Mouse (Mus musculus): ENCODE results near the gene Gprc5b. TPM values are rescaled to one million over a fixed set of nuclear protein-coding genes. Genes with fewer than 3 reads are reported as not detected.
A peak's percentile ranks its signal among the peaks of the same experiment; 100 is the strongest.

Gprc5b gene
- polyA plus RNA-seq (2015; fragmentation: Nextera tagmentation; extraction: Ambion mirVana), result 6.8 and 8.0 TPM in 2 replicates

DNA sequence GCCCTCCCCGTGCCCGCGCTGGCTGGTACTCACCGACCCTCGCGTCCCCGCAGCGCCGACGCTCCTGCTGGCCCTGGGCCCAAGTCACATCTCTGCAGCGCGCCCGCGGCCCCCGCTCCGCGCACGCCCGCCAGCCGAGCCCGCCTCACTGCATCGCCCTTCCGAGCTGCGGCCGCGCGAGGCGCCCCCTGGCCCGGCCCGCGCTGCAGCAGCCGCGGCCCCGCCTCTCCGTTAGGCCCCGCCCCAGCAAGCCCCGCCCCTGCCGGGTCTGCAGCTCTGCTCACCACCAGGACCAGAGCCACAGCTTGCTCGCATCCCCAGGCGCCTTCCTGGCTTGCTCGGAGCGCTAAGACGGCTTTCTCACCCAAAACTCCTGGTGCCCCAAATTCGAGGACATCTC is at the start of gene Gprc5b:
Gprc5b (minus strand) TSS at position 205 of the 400 bp plus-strand sequence.
- Histone ChIP-seq H3K4me2 (replicated peaks) (peak within 1 kb of the TSS; percentile 94), H3K27ac (0 out of 2 replicates have a peak within 1 kb of the TSS, but pooled peaks have one; percentile 15), H3K36me3 (no peaks in the 10 kb centered on the region), H3K27me3 (no peaks in the 10 kb centered on the region), H3K4me1 (peaks cover 37% of the 10 kb centered on the region), H3K4me3 (peak within 1 kb of the TSS; percentile 67), H3K9me3 (no peaks in the 10 kb centered on the region), H3K9ac (peak within 1 kb of the TSS; percentile 79)
- ATAC-seq (ENCODE audit: low FRiP score, low read depth), result peak; percentile 93
- under 1% methylated on average over 44 of the region's 44 CpGs for WGBS

DNA sequence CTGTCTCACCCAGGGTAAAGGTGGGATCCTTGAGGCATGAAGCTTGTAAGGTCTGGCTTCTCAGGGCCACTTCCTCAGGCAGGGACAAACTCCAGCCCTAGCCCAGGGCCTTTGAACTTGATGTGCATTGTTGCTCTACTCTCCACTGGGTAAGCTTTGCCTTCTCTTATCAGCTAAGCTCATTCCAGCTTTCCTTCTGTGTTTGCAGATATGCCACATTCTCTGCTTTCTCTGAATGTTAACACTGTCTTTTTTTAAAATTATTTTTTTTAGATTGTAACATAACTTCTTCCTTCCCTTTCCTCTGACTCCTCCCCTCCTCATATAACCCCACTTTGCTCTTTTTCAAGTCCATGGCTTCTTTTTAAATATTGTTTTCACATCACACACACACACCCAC is 46.5 kb upstream of the Gprc5b start:
- Histone ChIP-seq H3K9ac (no peak overlapping the region), H3K9me3 (0 out of 2 replicates have a peak, but pooled peaks cover 2% of the 10 kb centered on the region), H3K4me1 (no peaks in the 10 kb centered on the region), H3K4me3 (no peak overlapping the region), H3K27ac (no peak overlapping the region), H3K27me3 (no peaks in the 10 kb centered on the region), H3K4me2 (replicated peaks) (no peak overlapping the region), H3K36me3 (no peaks in the 10 kb centered on the region)
- ATAC-seq (ENCODE audit: low FRiP score, low read depth), result no peak

- no peak for ATAC-seq (ENCODE audit: low FRiP score, low read depth)
- no peak overlapping the region for H3K4me2 ChIP-seq (replicated peaks)
- H3K4me1 ChIP-seq, result no peaks in the 10 kb centered on the region
- no peak overlapping the region for H3K4me3 ChIP-seq
- no peak overlapping the region for H3K27ac ChIP-seq
- no peaks in the 10 kb centered on the region for H3K27me3 ChIP-seq
- H3K9me3 ChIP-seq, result 0 out of 2 replicates have a peak, but pooled peaks cover 5% of the 10 kb centered on the region
- H3K9ac ChIP-seq, result no peak overlapping the region
- H3K36me3 ChIP-seq, result no peaks in the 10 kb centered on the region
Observed at GRCm38 (mm10) chr7:119037581-119037980, 42.6 kb upstream of the Gprc5b start.

- no peak for ATAC-seq (ENCODE audit: low FRiP score, low read depth)
- 52% methylated on average over 15 of the region's 15 CpGs for WGBS
- H3K9me3 ChIP-seq, result 0 out of 2 replicates have a peak, but pooled peaks cover 5% of the 10 kb centered on the region
- no peaks in the 10 kb centered on the region for H3K27me3 ChIP-seq
- H3K4me2 ChIP-seq (replicated peaks), result no peak overlapping the region
- H3K27ac ChIP-seq, result no peak overlapping the region
- no peaks in the 10 kb centered on the region for H3K4me1 ChIP-seq
- H3K36me3 ChIP-seq, result no peaks in the 10 kb centered on the region
- no peak overlapping the region for H3K4me3 ChIP-seq
- H3K9ac ChIP-seq, result no peak overlapping the region
Observed at GRCm38 (mm10) chr7:119034243-119034961, 39.4 kb upstream of the Gprc5b start.

DNA sequence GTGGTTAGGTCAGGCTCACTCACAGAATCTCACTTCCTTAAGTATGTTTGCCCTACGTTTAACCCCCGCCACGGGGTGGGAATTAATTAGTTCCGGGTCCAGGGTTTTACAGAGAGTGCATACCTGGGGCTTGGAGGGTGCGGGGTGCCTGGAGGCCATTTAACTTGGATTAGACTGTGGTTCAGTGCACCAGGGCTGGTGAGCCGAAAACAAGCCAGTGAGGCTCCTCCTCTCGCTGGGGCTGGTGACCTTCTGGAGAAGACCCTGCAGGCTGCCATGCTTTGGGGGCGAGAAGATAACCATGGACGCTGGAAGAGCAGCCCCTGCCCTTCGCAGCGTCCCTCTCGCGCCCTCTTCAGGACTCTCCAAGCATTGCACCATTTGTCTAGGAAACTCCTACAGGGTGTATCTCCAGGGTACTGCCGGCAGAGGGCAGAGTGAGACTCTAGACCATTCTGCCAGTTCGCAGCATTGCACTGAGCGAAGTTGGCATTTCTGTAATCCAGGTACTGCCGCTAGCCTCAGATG is 28.4 kb upstream of the Gprc5b start:
- no peak overlapping the region for H3K4me3 ChIP-seq
- no peak overlapping the region for H3K4me2 ChIP-seq (replicated peaks)
- no peak overlapping the region for H3K27ac ChIP-seq
- no peaks in the 10 kb centered on the region for H3K27me3 ChIP-seq
- 25% methylated on average over 17 of the region's 17 CpGs for WGBS
- H3K9ac ChIP-seq, result no peak overlapping the region
- no peaks in the 10 kb centered on the region for H3K9me3 ChIP-seq
- H3K36me3 ChIP-seq, result no peaks in the 10 kb centered on the region
- peaks cover 5% of the 10 kb centered on the region; the same call in 1 of the 2 replicates for H3K4me1 ChIP-seq
- no peak for ATAC-seq (ENCODE audit: low FRiP score, low read depth)

DNA sequence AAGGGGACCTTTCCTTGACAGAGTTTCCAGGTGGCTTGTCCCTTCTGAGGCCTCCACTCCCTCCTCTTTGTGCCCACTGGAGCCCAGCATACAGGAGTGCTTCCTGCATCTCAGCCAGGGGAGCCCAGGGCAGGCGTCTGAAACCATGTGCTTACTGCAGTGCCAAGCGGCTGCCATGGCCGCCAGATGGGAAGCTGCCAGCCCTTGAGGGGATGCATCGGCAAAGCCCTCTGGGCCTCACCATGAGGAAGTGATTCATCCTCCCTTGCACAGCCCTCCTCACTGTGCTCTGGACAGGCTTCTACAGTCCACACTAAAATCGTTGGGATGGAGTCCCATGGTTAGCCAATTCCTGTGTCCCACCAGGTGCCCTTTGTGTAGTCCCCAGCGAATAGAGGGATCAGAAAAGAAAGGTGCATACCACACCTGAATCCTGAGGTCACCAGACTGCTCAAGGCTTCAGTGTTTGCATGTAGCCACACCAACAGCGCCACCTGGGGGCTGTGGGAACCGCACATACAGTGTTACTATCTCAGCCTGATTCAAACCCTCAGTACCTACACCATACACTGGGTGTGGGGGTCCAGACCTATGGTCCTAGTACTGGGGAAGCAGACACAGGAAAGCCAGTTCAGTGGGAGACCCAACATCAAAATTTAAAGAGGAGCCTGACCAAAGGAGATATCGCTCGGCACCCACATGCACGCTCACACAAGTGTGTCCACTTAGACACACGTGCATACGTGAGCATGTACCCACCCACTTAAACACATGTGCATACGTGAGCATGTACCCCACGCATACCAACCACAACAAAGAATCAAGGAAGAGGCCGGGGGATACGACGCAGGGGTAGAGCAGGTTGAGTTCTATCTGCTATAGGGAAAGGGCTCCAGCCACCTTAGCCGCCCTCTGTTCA is 27.5 kb upstream of the Gprc5b start:
- H3K36me3 ChIP-seq, result no peaks in the 10 kb centered on the region
- H3K27ac ChIP-seq, result no peak overlapping the region
- H3K4me2 ChIP-seq (replicated peaks), result no peak overlapping the region
- no peaks in the 10 kb centered on the region for H3K9me3 ChIP-seq
- 0 out of 2 replicates have a peak, but pooled peaks have one; percentile 21 for ATAC-seq (ENCODE audit: low FRiP score, low read depth)
- H3K27me3 ChIP-seq, result no peaks in the 10 kb centered on the region
- 75% methylated on average over 19 of the region's 19 CpGs for WGBS
- peaks cover 5% of the 10 kb centered on the region; the same call in 1 of the 2 replicates for H3K4me1 ChIP-seq
- no peak overlapping the region for H3K9ac ChIP-seq
- H3K4me3 ChIP-seq, result no peak overlapping the region

GRCm38 (mm10) chr7:119019537-119019936 is 24.5 kb upstream of the Gprc5b start:
- 19% methylated on average over 4 of the region's 4 CpGs for WGBS
- Histone ChIP-seq H3K36me3 (no peaks in the 10 kb centered on the region), H3K27ac (no peak overlapping the region), H3K9me3 (no peaks in the 10 kb centered on the region), H3K4me2 (replicated peaks) (no peak overlapping the region), H3K27me3 (no peaks in the 10 kb centered on the region), H3K4me1 (peaks cover 5% of the 10 kb centered on the region; the same call in 1 of the 2 replicates), H3K9ac (no peak overlapping the region), H3K4me3 (no peak overlapping the region)
- no peak for ATAC-seq (ENCODE audit: low FRiP score, low read depth)

GRCm38 (mm10) chr7:119015736-119016135 is 20.7 kb upstream of the Gprc5b start:
- no peak for ATAC-seq (ENCODE audit: low FRiP score, low read depth)
- no peak overlapping the region for H3K4me3 ChIP-seq
- WGBS, result 0% methylated on average over 3 of the region's 3 CpGs

DNA sequence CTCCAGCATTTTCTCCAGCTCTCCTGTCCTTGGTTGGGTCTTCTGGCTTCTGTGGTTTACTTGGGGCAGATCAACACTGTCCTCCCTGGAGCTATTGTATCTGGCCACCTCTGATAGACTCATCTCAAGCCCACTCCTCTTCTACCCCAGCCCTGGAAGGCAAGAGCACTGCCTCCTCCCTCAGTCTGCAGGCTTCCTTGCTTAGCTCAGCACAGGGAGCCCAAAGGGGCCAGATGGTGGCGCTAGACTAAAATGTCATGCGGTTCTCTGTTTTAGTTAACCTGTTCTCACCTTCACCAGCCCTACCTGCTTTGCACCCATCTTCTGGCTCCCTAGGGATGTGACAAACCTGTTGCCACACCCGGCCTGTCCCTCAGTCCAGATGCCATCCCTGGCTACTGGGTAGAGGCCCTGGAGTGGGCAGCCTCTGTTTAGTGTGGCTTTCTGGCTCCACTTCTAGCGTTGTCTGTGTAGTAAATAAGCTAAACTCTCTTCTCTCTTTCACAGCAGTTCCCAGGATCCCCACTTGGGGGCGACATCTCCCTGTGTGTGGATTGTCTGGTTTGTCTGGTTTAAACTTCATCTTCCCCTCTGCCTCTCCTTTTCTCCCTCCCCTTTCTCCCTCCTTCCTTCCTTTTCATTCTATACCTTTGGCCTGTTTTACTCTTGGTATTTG is 16.0 kb upstream of the Gprc5b start:
- no peak overlapping the region for H3K9ac ChIP-seq
- no peak overlapping the region for H3K4me3 ChIP-seq
- no peak overlapping the region for H3K4me2 ChIP-seq (replicated peaks)
- 14% methylated on average over 5 of the region's 5 CpGs for WGBS
- no peak overlapping the region for H3K27ac ChIP-seq
- no peak for ATAC-seq (ENCODE audit: low FRiP score, low read depth)
- no peaks in the 10 kb centered on the region for H3K36me3 ChIP-seq
- H3K4me1 ChIP-seq, result no peaks in the 10 kb centered on the region
- H3K9me3 ChIP-seq, result no peaks in the 10 kb centered on the region
- no peaks in the 10 kb centered on the region for H3K27me3 ChIP-seq

More at GRCm38 (mm10) chr7:119015736-119016135, 20.7 kb upstream of the Gprc5b start:
- H3K27ac ChIP-seq, result no peak overlapping the region
- H3K9me3 ChIP-seq, result no peaks in the 10 kb centered on the region
- H3K36me3 ChIP-seq, result no peaks in the 10 kb centered on the region
- no peak overlapping the region for H3K9ac ChIP-seq
- H3K27me3 ChIP-seq, result no peaks in the 10 kb centered on the region
- H3K4me1 ChIP-seq, result no peaks in the 10 kb centered on the region
- H3K4me2 ChIP-seq (replicated peaks), result no peak overlapping the region

GRCm38 (mm10) chr7:119002501-119002900 is 7.5 kb upstream of the Gprc5b start:
- ATAC-seq (ENCODE audit: low FRiP score, low read depth), result no peak
- Histone ChIP-seq H3K36me3 (no peaks in the 10 kb centered on the region), H3K4me1 (no peaks in the 10 kb centered on the region), H3K9ac (no peak overlapping the region), H3K27ac (no peak overlapping the region), H3K4me3 (no peak overlapping the region), H3K4me2 (replicated peaks) (no peak overlapping the region), H3K9me3 (no peaks in the 10 kb centered on the region), H3K27me3 (no peaks in the 10 kb centered on the region)
- WGBS, result 49% methylated on average over 2 of the region's 2 CpGs

- 81% methylated on average over 2 of the region's 2 CpGs for WGBS
- Histone ChIP-seq H3K27ac (no peak overlapping the region), H3K27me3 (no peaks in the 10 kb centered on the region), H3K9me3 (no peaks in the 10 kb centered on the region), H3K4me2 (replicated peaks) (no peak overlapping the region), H3K4me3 (no peak overlapping the region), H3K36me3 (no peaks in the 10 kb centered on the region), H3K9ac (no peak overlapping the region), H3K4me1 (no peaks in the 10 kb centered on the region)
- ATAC-seq (ENCODE audit: low FRiP score, low read depth), result no peak
Observed at GRCm38 (mm10) chr7:119001965-119002364, 7.0 kb upstream of the Gprc5b start.

All from limb, embryonic 13.5 days (tissue).